ENCODE assay signal across 1 mouse cellular context in the genomic region with DNA sequence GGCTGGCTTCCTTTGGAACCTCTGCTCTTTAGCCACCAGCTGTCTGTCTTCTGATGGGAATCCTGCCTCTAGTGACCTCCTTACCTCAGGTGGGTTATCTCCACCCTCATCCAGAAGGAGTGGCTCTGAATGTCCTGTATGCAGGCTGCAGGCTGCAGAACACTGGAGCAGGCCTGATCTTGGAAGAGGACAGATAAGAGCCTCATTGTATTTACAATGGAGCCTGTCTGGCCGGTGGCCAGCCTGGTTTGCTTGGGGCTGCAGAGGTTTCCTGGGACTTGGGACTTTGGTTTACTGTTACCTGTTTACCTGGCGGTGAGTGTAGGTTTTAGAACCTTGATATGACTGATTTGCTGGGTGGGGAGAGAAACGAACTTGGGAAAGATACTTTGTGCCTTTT.
TF ChIP-seq lines count a peak whose summit lies in the region.

No protein-coding gene starts in this region.

TF ChIP-seq in myocyte, 11 proteins besides CTCF, POLR2A, EP300 and RAD21:
- TF ChIP-seq TCF12 (IDR thresholded peaks at IDR 0.05; ENCODE audit: insufficient read depth, poor library complexity, severe bottlenecking), result no peak
TF ChIP-seq in myocyte: peak in this region for 0.
